Comparison of ENCODE assay signal across 8 mouse cellular contexts in genomic region chr2:167347991-167348375, GRCm38 (mm10). TPM values are rescaled to one million over a fixed set of nuclear protein-coding genes. Genes with fewer than 3 reads are reported as not detected.
DNase-seq lines count a peak whose midpoint lies in the region; ATAC-seq and TF ChIP-seq lines count a peak whose summit lies in the region.

No protein-coding gene starts in this region.

- H3K4me1 ChIP-seq in hindbrain, postnatal 0 days (ENCODE audit: insufficient read depth, low read length), result peaks cover 3% of the 10 kb centered on the region; the same call in 1 of the 2 replicates
- peaks cover 12% of the 10 kb centered on the region; the same call in 1 of the 2 replicates for H3K4me1 ChIP-seq in lung, postnatal 0 days (ENCODE audit: insufficient read depth, low read depth, low read length)
- peaks cover 8% of the 10 kb centered on the region for H3K4me1 ChIP-seq in stomach, embryonic 16.5 days (ENCODE audit: control insufficient read depth, insufficient read depth, low read length)

- no peaks in the 10 kb centered on the region for H3K36me3 ChIP-seq in hindbrain, postnatal 0 days (ENCODE audit: insufficient read depth, low read length)
- H3K36me3 ChIP-seq in lung, postnatal 0 days (ENCODE audit: insufficient read depth, low read length), result no peaks in the 10 kb centered on the region
- no peaks in the 10 kb centered on the region for H3K36me3 ChIP-seq in stomach, embryonic 16.5 days (ENCODE audit: control insufficient read depth, insufficient read depth, low read length)

- peak overlapping the region; percentile 68 for H3K4me3 ChIP-seq in hindbrain, postnatal 0 days (ENCODE audit: low read length)
- H3K4me3 ChIP-seq in lung, postnatal 0 days (ENCODE audit: low read depth, low read length), result peak overlapping the region; percentile 79
- peak overlapping the region; percentile 76 for H3K4me3 ChIP-seq in stomach, embryonic 16.5 days (replicated peaks; ENCODE audit: low read length)

- no peaks in the 10 kb centered on the region for H3K9me3 ChIP-seq in hindbrain, postnatal 0 days (ENCODE audit: low read length)
- H3K9me3 ChIP-seq in lung, postnatal 0 days (ENCODE audit: low read length), result no peaks in the 10 kb centered on the region
- no peaks in the 10 kb centered on the region for H3K9me3 ChIP-seq in stomach, embryonic 16.5 days (replicated peaks; ENCODE audit: control insufficient read depth, low read length)

- no peak for TF ChIP-seq EP300 in lung, postnatal 0 days (IDR thresholded peaks at IDR 0.05)

- H3K4me2 ChIP-seq in hindbrain, postnatal 0 days (ENCODE audit: low read depth, low read length), result peak overlapping the region; percentile 71
- H3K4me2 ChIP-seq in lung, postnatal 0 days (replicated peaks; ENCODE audit: low read depth, low read length), result peak overlapping the region; percentile 90
- peak overlapping the region; percentile 90 for H3K4me2 ChIP-seq in stomach, embryonic 16.5 days (ENCODE audit: low read depth, low read length)

- H3K27ac ChIP-seq in hindbrain, postnatal 0 days, result peak overlapping the region; percentile 89; the same call in 1 of the 2 replicates
- H3K27ac ChIP-seq in lung, postnatal 0 days (ENCODE audit: low read length), result peak overlapping the region; percentile 87; the same call in 1 of the 2 replicates
- peak overlapping the region; percentile 73; the same call in 1 of the 2 replicates for H3K27ac ChIP-seq in stomach, embryonic 16.5 days (ENCODE audit: low read length)

- no peak for TF ChIP-seq CTCF in hindbrain, postnatal 0 days (IDR thresholded peaks at IDR 0.05; ENCODE audit: low read depth)
- TF ChIP-seq CTCF in lung, postnatal 0 days (IDR thresholded peaks at IDR 0.05), result no peak

- no peaks in the 10 kb centered on the region for H3K27me3 ChIP-seq in hindbrain, postnatal 0 days (ENCODE audit: insufficient read depth, low read length)
- H3K27me3 ChIP-seq in lung, postnatal 0 days (replicated peaks; ENCODE audit: insufficient read depth, low read length), result no peaks in the 10 kb centered on the region
- H3K27me3 ChIP-seq in stomach, embryonic 16.5 days (ENCODE audit: control insufficient read depth, insufficient read depth, low read length), result no peaks in the 10 kb centered on the region

- peak overlapping the region; percentile 84 for H3K9ac ChIP-seq in hindbrain, postnatal 0 days (replicated peaks; ENCODE audit: low read length)
- H3K9ac ChIP-seq in lung, postnatal 0 days (replicated peaks; ENCODE audit: low read depth), result peak overlapping the region; percentile 72
- H3K9ac ChIP-seq in stomach, embryonic 16.5 days (ENCODE audit: low read length), result peak overlapping the region; percentile 89

- 8% methylated on average over 11 of the region's 11 CpGs for WGBS in hindbrain, postnatal 0 days
- WGBS in lung, postnatal 0 days, result 5% methylated on average over 11 of the region's 11 CpGs
- 4% methylated on average over 11 of the region's 11 CpGs for WGBS in stomach, embryonic 16.5 days

- no peak for ATAC-seq in hindbrain, postnatal 0 days
- ATAC-seq in lung, postnatal 0 days, result no peak
- no peak for ATAC-seq in stomach, embryonic 16.5 days (ENCODE audit: insufficient read depth, low FRiP score)

- peak; percentile 36 to 38 for DNase-seq in layer of hippocampus, postnatal 10 days (ENCODE audit: low spot score in 2 of 2)
- no peak for DNase-seq in layer of hippocampus, postnatal 25 days (ENCODE audit: extremely low spot score in 1 of 2, low spot score in 1 of 2)
- peak; percentile 32 for DNase-seq in adipocyte (ENCODE audit: low spot score)
- DNase-seq in gastrocnemius, adult 18-20 months (ENCODE audit: low spot score), result peak; percentile 50
- DNase-seq in hindbrain, postnatal 0 days (ENCODE audit: low spot score), result no peak
- peak; percentile 37 for DNase-seq in lung, postnatal 0 days (ENCODE audit: low spot score)
- no peak for DNase-seq in embryo, embryonic 11 days

RNA-seq across cellular contexts. Expression of gene B4galt5, which starts 1.0 kb away (rescaled TPM):
- total RNA-seq in layer of hippocampus, postnatal 10 days (2021), result 10 to 100 TPM; 72.7 to 76.9 TPM
- 10 to 100 TPM; 45.5 to 53.0 TPM for total RNA-seq in layer of hippocampus, postnatal 25 days (2021)
- 1 to 10 TPM; 6.9 to 7.9 TPM for total RNA-seq in gastrocnemius, adult 18-20 months (2021)
- total RNA-seq in hindbrain, postnatal 0 days (2014; rRNA removed), result 60.5 and 67.5 TPM in 2 replicates
- polyA plus RNA-seq in hindbrain, postnatal 0 days (2015; fragmentation: Nextera tagmentation; extraction: Ambion mirVana), result 28.9 and 31.5 TPM in 2 replicates
- 10.3 and 12.2 TPM in 2 replicates for polyA plus RNA-seq in lung, postnatal 0 days (2015; fragmentation: Nextera tagmentation; extraction: Ambion mirVana)
- polyA plus RNA-seq in stomach, embryonic 16.5 days (2015; fragmentation: Nextera tagmentation; extraction: Ambion mirVana), result 7.0 and 7.5 TPM in 2 replicates

Comparison
In these comparisons a context has a peak if more than half of its experiments do, and no peak if none do; other contexts are left out.
1. DNase-seq: peak in layer of hippocampus, postnatal 10 days (2 of 2), adipocyte (single experiment), gastrocnemius, adult 18-20 months (single experiment) and lung, postnatal 0 days (single experiment); none in layer of hippocampus, postnatal 25 days (0 of 2), hindbrain, postnatal 0 days (single experiment) and embryo, embryonic 11 days (single experiment).
2. Peak in every context shown above with its lines, with median percentiles within 50 percentile points of each other: H3K27ac ChIP-seq, H3K4me2 ChIP-seq, H3K4me3 ChIP-seq and H3K9ac ChIP-seq.